Mouse (Mus musculus) midbrain, embryonic 10.5 days (tissue): ENCODE data around the gene Tmbim1. TPM values are rescaled to one million over a fixed set of nuclear protein-coding genes. Genes with fewer than 3 reads are reported as not detected.
A peak's percentile ranks its signal among the peaks of the same experiment; 100 is the strongest.

Experiments used
- DNase-seq: peaks from one replicate; pipeline ENCODE4 v3.0.0-alpha.2; 2017; ENCODE audit warnings: low spot score
- H3K27ac ChIP-seq: fragments of 300-500 bp; sonication (generic); replicated peaks from 2 replicates; pipeline ENCODE4 v1.5.1; 2016; ENCODE audit warnings: mild to moderate bottlenecking
- H3K27me3 ChIP-seq: fragments of 300-500 bp; sonication (generic); 2 replicates; pipeline ENCODE4 v1.6.1; 2016; ENCODE audit warnings: low read depth, mild to moderate bottlenecking; ENCODE audit not compliant: poor library complexity, severe bottlenecking
- H3K36me3 ChIP-seq: fragments of 300-500 bp; sonication (generic); 2 replicates; pipeline ENCODE4 v1.6.1; 2016; ENCODE audit warnings: mild to moderate bottlenecking, moderate library complexity
- H3K4me1 ChIP-seq: fragments of 300-500 bp; sonication (generic); 2 replicates; pipeline ENCODE4 v1.6.1; 2016
- H3K4me3 ChIP-seq: fragments of 300-500 bp; sonication (generic); 2 replicates; pipeline ENCODE4 v1.5.1; 2016; ENCODE audit warnings: mild to moderate bottlenecking, moderate library complexity
- H3K9me3 ChIP-seq: fragments of 300-500 bp; sonication (generic); replicated peaks from 2 replicates; pipeline ENCODE4 v1.6.1; 2016; ENCODE audit warnings: mild to moderate bottlenecking
- WGBS: fragments of 180-500 bp; shearing (Covaris S2); methylation state at CpG from one replicate; pipeline ENCODE4 v1.1.7; 2016; 5-methylcytosine and 5-hydroxymethylcytosine counted together
- polyA plus RNA-seq: library from polyadenylated mRNA; unstranded; fragments of >200 nt; fragmentation: Nextera tagmentation; extraction: Ambion mirVana; gene quantifications from 2 replicates; pipeline ENCODE4 v1.2.1, GENCODE M21; 2016

Gene Tmbim1
- polyA plus RNA-seq, 1 experiment from 2014 or later = 8.6 TPM

- Histone ChIP-seq H3K36me3 (0 out of 2 replicates have a peak, but pooled peaks cover 8% of the 10 kb centered on the region), H3K27me3 (peaks cover 29% of the 10 kb centered on the region), H3K4me1 (peaks cover 23% of the 10 kb centered on the region), H3K9me3 (no peaks in the 10 kb centered on the region), H3K27ac (no peak overlapping the region), H3K4me3 (no peak overlapping the region)
- DNase-seq = no peak
- WGBS = 89% methylated on average over 6 of the region's 6 CpGs
Observed at GRCm38 (mm10) chr1:74300347-74301110, 4.9 kb downstream of the Tmbim1 start.

DNA sequence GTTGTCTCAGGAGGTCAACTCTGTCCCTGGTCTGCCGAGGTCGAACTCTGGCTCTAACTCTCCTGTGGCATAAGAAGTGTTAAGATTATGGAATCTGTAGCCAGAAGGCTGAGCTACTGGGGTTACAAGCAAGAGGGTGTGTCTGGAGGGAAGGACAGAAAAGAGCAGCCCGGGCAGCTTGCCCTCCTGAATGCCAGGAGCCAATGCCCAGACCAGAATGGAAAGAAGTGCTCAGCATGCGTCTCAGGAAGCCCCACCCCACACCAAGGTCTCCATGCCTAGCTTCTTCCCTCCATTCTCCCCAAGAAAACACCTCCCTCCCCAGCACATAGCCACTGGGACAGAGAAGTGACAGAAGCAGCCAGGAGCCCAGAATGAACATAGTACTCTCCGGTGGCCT is 6.4 kb downstream of the Tmbim1 start:
- H3K27me3 ChIP-seq = peaks cover 15% of the 10 kb centered on the region; the same call in 1 of the 2 replicates
- no peak overlapping the region for H3K4me3 ChIP-seq
- H3K9me3 ChIP-seq = no peaks in the 10 kb centered on the region
- 77% methylated on average over 5 of the region's 5 CpGs for WGBS
- H3K27ac ChIP-seq = no peak overlapping the region
- peaks cover 28% of the 10 kb centered on the region for H3K4me1 ChIP-seq
- peaks cover 12% of the 10 kb centered on the region; the same call in 1 of the 2 replicates for H3K36me3 ChIP-seq
- no peak for DNase-seq

- H3K4me3 ChIP-seq = no peak overlapping the region
- H3K36me3 ChIP-seq = peaks cover 17% of the 10 kb centered on the region; the same call in 1 of the 2 replicates
- peaks cover 9% of the 10 kb centered on the region; the same call in 1 of the 2 replicates for H3K27me3 ChIP-seq
- no peaks in the 10 kb centered on the region for H3K9me3 ChIP-seq
- WGBS = 84% methylated on average over 5 of the region's 5 CpGs
- H3K27ac ChIP-seq = no peak overlapping the region
- DNase-seq = no peak
- peaks cover 21% of the 10 kb centered on the region for H3K4me1 ChIP-seq
Observed at GRCm38 (mm10) chr1:74298157-74298750, 7.2 kb downstream of the Tmbim1 start.

GRCm38 (mm10) chr1:74297269-74297668 is 8.2 kb downstream of the Tmbim1 start:
- Histone ChIP-seq H3K27me3 (peaks cover 2% of the 10 kb centered on the region; the same call in 1 of the 2 replicates), H3K4me1 (peaks cover 20% of the 10 kb centered on the region), H3K36me3 (peaks cover 24% of the 10 kb centered on the region), H3K9me3 (no peaks in the 10 kb centered on the region), H3K4me3 (no peak overlapping the region), H3K27ac (no peak overlapping the region)
- no peak for DNase-seq
- 80% methylated on average over 3 of the region's 3 CpGs for WGBS

DNA sequence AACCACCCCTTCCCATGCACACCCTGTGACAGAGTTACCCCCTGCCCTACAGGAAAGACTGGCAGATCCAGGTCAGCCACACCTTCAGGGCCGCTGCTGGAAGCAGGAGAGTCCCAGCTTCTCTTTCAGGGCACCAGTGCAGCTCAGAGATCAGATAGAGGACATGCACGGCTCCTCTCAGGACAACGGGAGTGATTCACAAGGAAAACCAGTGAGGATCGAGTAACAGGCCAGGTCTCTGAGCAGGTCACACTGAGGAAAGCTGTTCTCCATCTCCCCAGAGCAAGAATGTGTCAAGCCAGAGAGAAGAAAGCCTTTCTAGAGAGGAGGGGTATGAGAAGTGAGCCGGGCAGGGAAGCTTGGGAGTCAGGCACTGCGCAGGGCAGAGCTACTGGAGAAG is 8.9 kb downstream of the Tmbim1 start:
- H3K27me3 ChIP-seq = no peaks in the 10 kb centered on the region
- H3K27ac ChIP-seq = peak overlapping the region; percentile 80
- peaks cover 20% of the 10 kb centered on the region for H3K4me1 ChIP-seq
- DNase-seq = no peak
- H3K9me3 ChIP-seq = no peaks in the 10 kb centered on the region
- WGBS = 63% methylated on average over 6 of the region's 6 CpGs
- H3K36me3 ChIP-seq = peaks cover 32% of the 10 kb centered on the region
- H3K4me3 ChIP-seq = no peak overlapping the region

- H3K4me3 ChIP-seq = peak overlapping the region; percentile 29
- H3K27me3 ChIP-seq = no peaks in the 10 kb centered on the region
- no peaks in the 10 kb centered on the region for H3K9me3 ChIP-seq
- DNase-seq = peak; percentile 46
- WGBS = 23% methylated on average over 9 of the region's 9 CpGs
- H3K27ac ChIP-seq = peak overlapping the region; percentile 80
- peaks cover 20% of the 10 kb centered on the region for H3K4me1 ChIP-seq
- peaks cover 41% of the 10 kb centered on the region for H3K36me3 ChIP-seq
Observed at GRCm38 (mm10) chr1:74295456-74296171, 9.8 kb downstream of the Tmbim1 start.

DNA sequence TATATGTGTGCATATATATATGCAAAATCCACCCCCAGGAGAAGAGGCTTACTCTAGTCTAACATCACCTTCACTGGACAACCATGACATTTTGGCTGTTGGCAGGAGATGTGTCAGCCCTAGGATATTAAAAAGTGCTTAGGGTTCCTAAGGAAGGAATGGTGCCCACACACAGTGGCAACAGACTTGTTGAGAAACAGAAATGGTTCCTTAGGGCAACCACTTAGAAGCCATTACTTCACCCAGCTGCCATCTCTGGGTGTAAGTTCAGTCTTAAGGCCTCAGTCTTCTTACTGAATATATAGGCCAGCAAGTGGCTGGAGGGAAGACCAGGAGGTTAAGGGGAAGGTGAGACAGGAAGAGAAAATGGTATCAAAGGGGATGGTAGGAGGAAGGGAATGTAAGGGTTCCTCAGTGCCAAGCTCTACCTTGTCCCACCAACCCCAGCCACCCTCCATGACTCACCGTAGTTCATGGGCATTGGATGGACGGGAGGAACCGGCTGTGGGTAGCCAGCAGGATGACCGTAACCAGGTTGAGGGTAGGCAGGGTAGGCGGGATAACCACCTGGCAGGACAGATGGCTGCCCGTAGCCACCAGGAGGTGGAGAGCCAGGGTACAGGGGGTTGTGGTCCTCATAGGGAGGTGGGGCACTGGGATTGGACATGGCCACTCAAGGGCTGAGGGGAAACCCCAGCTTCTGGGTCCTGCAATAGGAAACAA is 10.5 kb downstream of the Tmbim1 start:
- Histone ChIP-seq H3K27ac (peak overlapping the region; percentile 80), H3K9me3 (no peaks in the 10 kb centered on the region), H3K4me3 (no peak overlapping the region), H3K4me1 (peaks cover 20% of the 10 kb centered on the region), H3K27me3 (no peaks in the 10 kb centered on the region), H3K36me3 (peaks cover 48% of the 10 kb centered on the region)
- WGBS = 95% methylated on average over 6 of the region's 6 CpGs
- no peak for DNase-seq

- no peak overlapping the region for H3K4me3 ChIP-seq
- peaks cover 55% of the 10 kb centered on the region for H3K36me3 ChIP-seq
- no peaks in the 10 kb centered on the region for H3K27me3 ChIP-seq
- H3K27ac ChIP-seq = no peak overlapping the region
- 94% methylated on average over 3 of the region's 3 CpGs for WGBS
- peaks cover 20% of the 10 kb centered on the region for H3K4me1 ChIP-seq
- no peak for DNase-seq
- H3K9me3 ChIP-seq = no peaks in the 10 kb centered on the region
Observed at GRCm38 (mm10) chr1:74294090-74294643, 11.3 kb downstream of the Tmbim1 start.

DNA sequence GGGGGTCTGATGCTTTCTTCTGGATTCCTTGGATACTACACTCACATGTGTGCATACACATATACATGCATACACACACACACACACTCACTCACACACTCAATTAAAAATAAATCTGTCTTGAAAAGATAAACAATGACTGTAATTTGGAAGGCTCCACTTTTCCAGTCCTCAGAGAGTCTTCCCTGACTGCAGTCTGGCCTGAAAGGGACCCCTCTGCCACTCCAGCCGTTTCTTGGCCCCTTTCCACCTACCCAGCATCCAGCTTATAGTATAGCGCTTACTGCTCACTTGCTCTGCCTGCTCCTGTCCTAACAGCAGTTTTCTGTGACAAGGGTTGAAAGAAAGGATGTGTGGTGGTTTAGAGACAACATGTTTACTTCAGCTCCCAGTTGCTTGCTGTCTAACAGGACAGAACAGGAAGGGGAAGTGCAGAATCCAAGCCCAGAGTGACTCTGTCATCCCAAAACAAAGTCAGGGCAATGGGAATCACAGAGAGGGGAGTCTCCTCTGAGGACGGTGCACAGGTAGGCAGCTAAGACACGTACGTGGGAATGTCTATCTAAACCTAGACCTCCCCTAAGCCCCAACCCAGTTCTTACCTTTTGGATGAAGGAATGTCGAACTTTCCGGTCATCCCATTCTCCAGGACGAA is 12.0 kb downstream of the Tmbim1 start:
- Histone ChIP-seq H3K4me1 (peaks cover 20% of the 10 kb centered on the region), H3K4me3 (no peak overlapping the region), H3K36me3 (peaks cover 63% of the 10 kb centered on the region), H3K9me3 (no peaks in the 10 kb centered on the region), H3K27me3 (no peaks in the 10 kb centered on the region), H3K27ac (no peak overlapping the region)
- no peak for DNase-seq
- 89% methylated on average over 8 of the region's 8 CpGs for WGBS

GRCm38 (mm10) chr1:74292331-74293020 is 12.9 kb downstream of the Tmbim1 start:
- Histone ChIP-seq H3K4me3 (no peak overlapping the region), H3K27ac (no peak overlapping the region; the same call in 1 of the 2 replicates), H3K9me3 (no peaks in the 10 kb centered on the region), H3K36me3 (peaks cover 65% of the 10 kb centered on the region), H3K27me3 (no peaks in the 10 kb centered on the region), H3K4me1 (peaks cover 20% of the 10 kb centered on the region)
- WGBS = 89% methylated on average over 11 of the region's 11 CpGs
- no peak for DNase-seq

- 94% methylated on average over 5 of the region's 5 CpGs for WGBS
- Histone ChIP-seq H3K27ac (no peak overlapping the region), H3K4me3 (no peak overlapping the region), H3K27me3 (no peaks in the 10 kb centered on the region), H3K4me1 (peaks cover 18% of the 10 kb centered on the region), H3K36me3 (peaks cover 57% of the 10 kb centered on the region), H3K9me3 (no peaks in the 10 kb centered on the region)
- no peak for DNase-seq
Observed at GRCm38 (mm10) chr1:74290141-74290540, 15.3 kb downstream of the Tmbim1 start.
